Mouse (Mus musculus) kidney, postnatal 0 days (tissue): Measurements from ENCODE around the gene Cldnd2. TPM values are rescaled to one million over a fixed set of nuclear protein-coding genes. Genes with fewer than 3 reads are reported as not detected.

Experiments
- ATAC-seq: fragments of 200-750 bp; cut with Nextera tagmentation; replicated peaks from 2 replicates; pipeline ENCODE4 v1.8.0; 2017; ENCODE audit warnings: low read depth, moderate number of reproducible peaks, moderate TSS enrichment, moderate library complexity; ENCODE audit not compliant: low FRiP score
- DNase-seq: peaks from one replicate; pipeline ENCODE4 v3.0.0-alpha.2; 2016; ENCODE audit warnings: low spot score
- H3K27ac ChIP-seq: fragments of 300-500 bp; sonication (generic); 2 replicates; pipeline ENCODE4 v1.5.1; 2014; ENCODE audit warnings: mild to moderate bottlenecking
- H3K27me3 ChIP-seq: fragments of 300-500 bp; sonication (generic); 2 replicates; pipeline ENCODE4 v1.6.1; 2014; ENCODE audit warnings: low read length, mixed read lengths; ENCODE audit not compliant: insufficient read depth
- H3K36me3 ChIP-seq: fragments of 300-500 bp; sonication (generic); 2 replicates; pipeline ENCODE4 v1.6.1; 2014; ENCODE audit warnings: low read length, mixed read lengths; ENCODE audit not compliant: insufficient read depth
- H3K4me1 ChIP-seq: fragments of 300-500 bp; sonication (generic); replicated peaks from 2 replicates; pipeline ENCODE4 v1.6.1; 2014; ENCODE audit warnings: antibody characterized with exemption, low read length, mixed read lengths; ENCODE audit not compliant: insufficient read depth
- H3K4me2 ChIP-seq: fragments of 300-500 bp; sonication (generic); 2 replicates; pipeline ENCODE4 v1.6.1; 2014; ENCODE audit warnings: mild to moderate bottlenecking, low read length, moderate library complexity, mixed read lengths
- H3K4me3 ChIP-seq: fragments of 300-500 bp; sonication (generic); replicated peaks from 2 replicates; pipeline ENCODE4 v1.5.1; 2014; ENCODE audit warnings: low read depth, low read length
- H3K9ac ChIP-seq: fragments of 300-500 bp; sonication (generic); 2 replicates; pipeline ENCODE4 v1.6.1; 2014; ENCODE audit warnings: low read depth, low read length
- H3K9me3 ChIP-seq: fragments of 300-500 bp; sonication (generic); replicated peaks from 2 replicates; pipeline ENCODE4 v1.6.1; 2016; ENCODE audit warnings: low read length, inconsistent platforms, mixed read lengths
- CTCF ChIP-seq: IDR thresholded peaks from 2 replicates; pipeline ENCODE4 v1.5.1; 2016; ENCODE audit warnings: antibody characterized with exemption, low read depth, mild to moderate bottlenecking, moderate library complexity
- WGBS: fragments of 180-500 bp; shearing (Covaris S2); extraction: QIAGEN DNeasy Blood & Tissue Kit; methylation state at CpG from one replicate; pipeline ENCODE4 v1.1.7; 2014; 5-methylcytosine and 5-hydroxymethylcytosine counted together
- polyA plus RNA-seq: library from polyadenylated mRNA; unstranded; fragments of >200 nt; fragmentation: Nextera tagmentation; extraction: Ambion mirVana; gene quantifications from 2 replicates; pipeline ENCODE4 v1.2.1, GENCODE M21; 2015

Cldnd2 gene
- polyA plus RNA-seq, 1 experiment from 2014 or later = 0.18 TPM

- peak; percentile 84 for ATAC-seq
- no peaks in the 10 kb centered on the region for H3K36me3 ChIP-seq
Observed at GRCm38 (mm10) chr7:43465344-43466098, 24.9 kb downstream of the Cldnd2 start.

GRCm38 (mm10) chr7:43466099-43466694, 25.6 kb downstream of the Cldnd2 start:
- peak; percentile 97 for TF ChIP-seq CTCF
- H3K27ac ChIP-seq = peak overlapping the region; percentile 33; the same call in 1 of the 2 replicates
- DNase-seq = peak; percentile 95
- H3K9ac ChIP-seq = peak overlapping the region; percentile 47
- no peaks in the 10 kb centered on the region for H3K36me3 ChIP-seq
- no peaks in the 10 kb centered on the region for H3K9me3 ChIP-seq
- peak; percentile 68 for ATAC-seq
- 0 out of 2 replicates have a peak, but pooled peaks cover 4% of the 10 kb centered on the region for H3K4me1 ChIP-seq
- H3K4me2 ChIP-seq = peak overlapping the region; percentile 60
- 1% methylated on average over 32 of the region's 33 CpGs for WGBS
- H3K27me3 ChIP-seq = no peaks in the 10 kb centered on the region
- peak overlapping the region; percentile 35 for H3K4me3 ChIP-seq

More at GRCm38 (mm10) chr7:43465344-43466098, 24.9 kb downstream of the Cldnd2 start:
- Histone ChIP-seq H3K27ac (peak overlapping the region; percentile 33; the same call in 1 of the 2 replicates), H3K27me3 (no peaks in the 10 kb centered on the region), H3K4me2 (peak overlapping the region; percentile 60), H3K4me3 (peak overlapping the region; percentile 35), H3K9me3 (no peaks in the 10 kb centered on the region), H3K9ac (peak overlapping the region; percentile 47), H3K4me1 (0 out of 2 replicates have a peak, but pooled peaks cover 4% of the 10 kb centered on the region)
- peak; percentile 47 for TF ChIP-seq CTCF
- DNase-seq = peak; percentile 98
- WGBS = under 1% methylated on average over 33 of the region's 33 CpGs

GRCm38 (mm10) chr7:43470373-43470772, 29.8 kb downstream of the Cldnd2 start:
- H3K4me3 ChIP-seq = no peak overlapping the region
- H3K9me3 ChIP-seq = no peaks in the 10 kb centered on the region
- H3K4me2 ChIP-seq = no peak overlapping the region
- WGBS = 50% methylated on average over 8 of the region's 8 CpGs
- H3K9ac ChIP-seq = no peak overlapping the region
- H3K4me1 ChIP-seq = no peaks in the 10 kb centered on the region
- DNase-seq (peak; percentile 30), ATAC-seq (no peak)
- no peaks in the 10 kb centered on the region for H3K36me3 ChIP-seq
- H3K27ac ChIP-seq = no peak overlapping the region
- TF ChIP-seq CTCF = peak; percentile 69
- no peaks in the 10 kb centered on the region for H3K27me3 ChIP-seq

GRCm38 (mm10) chr7:43475706-43476105, 35.1 kb downstream of the Cldnd2 start:
- peak; percentile 71 for ATAC-seq
- H3K9ac ChIP-seq = no peak overlapping the region
- peak; percentile 11 for DNase-seq
- peak; percentile 52 for TF ChIP-seq CTCF
- peaks cover 9% of the 10 kb centered on the region; the same call in 1 of the 2 replicates for H3K27me3 ChIP-seq
- H3K4me3 ChIP-seq = no peak overlapping the region
- WGBS = 15% methylated on average over 23 of the region's 23 CpGs
- H3K4me1 ChIP-seq = no peaks in the 10 kb centered on the region
- no peak overlapping the region for H3K4me2 ChIP-seq
- H3K36me3 ChIP-seq = no peaks in the 10 kb centered on the region
- no peak overlapping the region for H3K27ac ChIP-seq
- no peaks in the 10 kb centered on the region for H3K9me3 ChIP-seq

GRCm38 (mm10) chr7:43476376-43476775, 35.8 kb downstream of the Cldnd2 start:
- Histone ChIP-seq H3K36me3 (no peaks in the 10 kb centered on the region), H3K4me1 (no peaks in the 10 kb centered on the region), H3K9ac (no peak overlapping the region), H3K9me3 (no peaks in the 10 kb centered on the region), H3K4me2 (peak overlapping the region; percentile 8; the same call in 1 of the 2 replicates), H3K4me3 (no peak overlapping the region), H3K27ac (no peak overlapping the region), H3K27me3 (peaks cover 9% of the 10 kb centered on the region; the same call in 1 of the 2 replicates)
- WGBS = 7% methylated on average over 13 of the region's 13 CpGs
- TF ChIP-seq CTCF = no peak
- ATAC-seq = 0 out of 2 replicates have a peak, but pooled peaks have one; percentile 15
- no peak for DNase-seq

GRCm38 (mm10) chr7:43481191-43481590, 40.6 kb downstream of the Cldnd2 start:
- 58% methylated on average over 3 of the region's 3 CpGs for WGBS
- no peak for TF ChIP-seq CTCF
- Histone ChIP-seq H3K4me1 (no peaks in the 10 kb centered on the region), H3K9ac (no peak overlapping the region), H3K4me3 (no peak overlapping the region), H3K27me3 (peaks cover 6% of the 10 kb centered on the region; the same call in 1 of the 2 replicates), H3K9me3 (no peaks in the 10 kb centered on the region), H3K27ac (no peak overlapping the region), H3K4me2 (no peak overlapping the region), H3K36me3 (no peaks in the 10 kb centered on the region)
- ATAC-seq (no peak), DNase-seq (no peak)
